Mouse (Mus musculus) embryonic facial prominence, embryonic 15.5 days (tissue): Measurements from ENCODE around the gene Rnf167. TPM values are rescaled to one million over a fixed set of nuclear protein-coding genes. Genes with fewer than 3 reads are reported as not detected.
A peak's percentile ranks its signal among the peaks of the same experiment; 100 is the strongest.

Experiments
- ATAC-seq: fragments of 200-750 bp; cut with Nextera tagmentation; 2 replicates; pipeline ENCODE4 v1.8.0; 2017; ENCODE audit warnings: low read depth, moderate TSS enrichment; ENCODE audit not compliant: insufficient number of reproducible peaks, low FRiP score, low TSS enrichment
- H3K27ac ChIP-seq: fragments of 300-500 bp; sonication (generic); replicated peaks from 2 replicates; pipeline ENCODE4 v1.5.1; 2015; ENCODE audit warnings: mild to moderate bottlenecking, inconsistent platforms
- H3K27me3 ChIP-seq: fragments of 300-500 bp; sonication (generic); 2 replicates; pipeline ENCODE4 v1.6.1; 2015; ENCODE audit warnings: inconsistent platforms
- H3K36me3 ChIP-seq: fragments of 300-500 bp; sonication (generic); 2 replicates; pipeline ENCODE4 v1.6.1; 2015; ENCODE audit warnings: mild to moderate bottlenecking, inconsistent platforms
- H3K4me1 ChIP-seq: fragments of 300-500 bp; sonication (generic); 2 replicates; pipeline ENCODE4 v1.6.1; 2015; ENCODE audit warnings: inconsistent platforms
- H3K4me2 ChIP-seq: fragments of 300-500 bp; sonication (generic); replicated peaks from 2 replicates; pipeline ENCODE4 v1.6.1; 2015; ENCODE audit warnings: mild to moderate bottlenecking, inconsistent platforms
- H3K4me3 ChIP-seq: fragments of 300-500 bp; sonication (generic); replicated peaks from 2 replicates; pipeline ENCODE4 v1.5.1; 2015; ENCODE audit warnings: mild to moderate bottlenecking, inconsistent platforms
- H3K9ac ChIP-seq: fragments of 300-500 bp; sonication (generic); 2 replicates; pipeline ENCODE4 v1.6.1; 2015; ENCODE audit warnings: inconsistent platforms
- H3K9me3 ChIP-seq: fragments of 300-500 bp; sonication (generic); replicated peaks from 2 replicates; pipeline ENCODE4 v1.6.1; 2016; ENCODE audit warnings: inconsistent platforms
- WGBS: fragments of 180-500 bp; shearing (Covaris S2); methylation state at CpG from one replicate; pipeline ENCODE4 v1.1.7; 2015; 5-methylcytosine and 5-hydroxymethylcytosine counted together
- polyA plus RNA-seq: library from polyadenylated mRNA; unstranded; fragments of >200 nt; fragmentation: Nextera tagmentation; extraction: Ambion mirVana; gene quantifications from 2 replicates; pipeline ENCODE4 v1.2.1, GENCODE M21; 2015

Rnf167 gene
- polyA plus RNA-seq, result 129 and 147 TPM in 2 replicates

GRCm38 (mm10) chr11:70646691-70647650 is at the start of gene Rnf167, which contains the start of gene Slc25a11:
Rnf167 (plus strand) TSS chr11:70647235.
Slc25a11 (minus strand) TSS chr11:70647479.
- Histone ChIP-seq H3K4me1 (peaks cover 53% of the 10 kb centered on the region), H3K4me3 (peak within 1 kb of the TSS; percentile 74), H3K9me3 (no peaks in the 10 kb centered on the region), H3K27me3 (no peaks in the 10 kb centered on the region), H3K9ac (peak within 1 kb of the TSS; percentile 93), H3K36me3 (peaks cover 57% of the 10 kb centered on the region), H3K27ac (peak within 1 kb of the TSS; percentile 99), H3K4me2 (peak within 1 kb of the TSS; percentile 82)
- WGBS, result under 1% methylated on average over 63 of the region's 63 CpGs
- peak; percentile 88 for ATAC-seq

DNA sequence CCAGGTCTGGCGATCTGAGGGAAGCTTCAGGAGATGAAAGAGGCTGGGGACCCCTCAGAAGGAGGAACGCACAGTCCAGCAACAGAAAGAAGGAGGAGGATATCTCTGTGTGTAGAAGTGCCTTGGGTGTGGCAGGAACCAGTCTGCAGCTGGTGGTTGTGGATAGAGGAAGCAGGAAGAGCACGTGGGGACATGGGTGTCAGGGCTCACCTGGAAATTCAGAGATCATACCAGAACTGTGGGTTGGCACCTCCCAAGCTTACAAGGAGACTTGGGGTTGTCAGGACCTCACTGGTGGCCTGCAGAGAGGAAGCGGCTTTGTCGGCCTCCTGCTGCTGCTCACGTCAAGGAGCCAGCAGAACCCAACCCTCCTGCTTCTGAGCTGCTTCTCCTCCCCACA is 49.7 kb upstream of the Rnf167 start:
- 88% methylated on average over 6 of the region's 6 CpGs for WGBS
- no peak overlapping the region for H3K27ac ChIP-seq

GRCm38 (mm10) chr11:70598451-70598953 is 48.5 kb upstream of the Rnf167 start:
- Histone ChIP-seq H3K9ac (no peak overlapping the region), H3K4me2 (no peak overlapping the region), H3K4me1 (no peaks in the 10 kb centered on the region; the same call in 1 of the 2 replicates), H3K27ac (no peak overlapping the region), H3K36me3 (peaks cover 36% of the 10 kb centered on the region), H3K27me3 (no peaks in the 10 kb centered on the region), H3K9me3 (no peaks in the 10 kb centered on the region), H3K4me3 (no peak overlapping the region)
- WGBS, result 84% methylated on average over 9 of the region's 9 CpGs
- no peak for ATAC-seq

More for the DNA sequence above, 49.7 kb upstream of the Rnf167 start:
- no peak for ATAC-seq
- H3K4me1 ChIP-seq, result no peaks in the 10 kb centered on the region; the same call in 1 of the 2 replicates
- peaks cover 26% of the 10 kb centered on the region for H3K36me3 ChIP-seq
- H3K27me3 ChIP-seq, result no peaks in the 10 kb centered on the region
- H3K4me2 ChIP-seq, result no peak overlapping the region
- H3K9me3 ChIP-seq, result no peaks in the 10 kb centered on the region
- no peak overlapping the region for H3K9ac ChIP-seq
- no peak overlapping the region for H3K4me3 ChIP-seq

GRCm38 (mm10) chr11:70605024-70605566 is 41.9 kb upstream of the Rnf167 start:
- no peaks in the 10 kb centered on the region for H3K27me3 ChIP-seq
- no peak overlapping the region for H3K4me3 ChIP-seq
- 53% methylated on average over 14 of the region's 14 CpGs for WGBS
- H3K9me3 ChIP-seq, result no peaks in the 10 kb centered on the region
- no peak overlapping the region for H3K9ac ChIP-seq
- H3K36me3 ChIP-seq, result peaks cover 80% of the 10 kb centered on the region
- H3K27ac ChIP-seq, result no peak overlapping the region
- no peak overlapping the region for H3K4me2 ChIP-seq
- ATAC-seq, result no peak
- no peaks in the 10 kb centered on the region for H3K4me1 ChIP-seq

DNA sequence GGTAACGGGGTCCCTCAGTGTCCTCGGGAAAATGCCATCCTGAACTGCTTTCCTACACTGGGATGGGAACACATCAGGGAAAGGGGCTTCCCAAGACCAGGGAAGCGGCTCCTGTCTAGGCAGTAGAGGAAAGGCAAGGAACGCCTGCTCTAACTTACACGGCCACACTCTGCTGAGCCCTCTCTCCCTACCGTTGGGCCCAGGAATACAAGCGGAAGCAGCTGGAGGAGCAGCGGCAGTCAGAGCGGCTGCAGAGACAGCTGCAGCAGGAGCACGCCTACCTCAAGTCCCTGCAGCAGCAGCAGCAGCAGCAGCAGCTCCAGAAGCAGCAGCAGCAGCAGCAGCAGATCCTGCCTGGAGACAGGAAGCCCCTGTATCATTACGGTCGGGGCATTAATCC is 40.3 kb upstream of the Rnf167 start:
- Histone ChIP-seq H3K27ac (no peak overlapping the region), H3K4me1 (no peaks in the 10 kb centered on the region), H3K4me2 (no peak overlapping the region), H3K9me3 (no peaks in the 10 kb centered on the region), H3K36me3 (peaks cover 92% of the 10 kb centered on the region), H3K4me3 (no peak overlapping the region), H3K27me3 (no peaks in the 10 kb centered on the region), H3K9ac (no peak overlapping the region)
- 58% methylated on average over 12 of the region's 12 CpGs for WGBS
- no peak for ATAC-seq

GRCm38 (mm10) chr11:70607611-70608010 is 39.4 kb upstream of the Rnf167 start:
- H3K9me3 ChIP-seq, result no peaks in the 10 kb centered on the region
- ATAC-seq, result no peak
- no peaks in the 10 kb centered on the region for H3K4me1 ChIP-seq
- H3K27me3 ChIP-seq, result no peaks in the 10 kb centered on the region
- no peak overlapping the region for H3K4me2 ChIP-seq
- H3K9ac ChIP-seq, result no peak overlapping the region
- WGBS, result 83% methylated on average over 9 of the region's 9 CpGs
- H3K27ac ChIP-seq, result no peak overlapping the region
- H3K36me3 ChIP-seq, result peaks cover 99% of the 10 kb centered on the region
- no peak overlapping the region for H3K4me3 ChIP-seq

GRCm38 (mm10) chr11:70608381-70609066 is 38.5 kb upstream of the Rnf167 start:
- Histone ChIP-seq H3K9me3 (no peaks in the 10 kb centered on the region), H3K27ac (no peak overlapping the region), H3K9ac (no peak overlapping the region), H3K4me1 (no peaks in the 10 kb centered on the region), H3K4me3 (no peak overlapping the region), H3K36me3 (peaks cover 98% of the 10 kb centered on the region), H3K4me2 (no peak overlapping the region), H3K27me3 (no peaks in the 10 kb centered on the region)
- 85% methylated on average over 26 of the region's 26 CpGs for WGBS
- ATAC-seq, result no peak

- peaks cover 77% of the 10 kb centered on the region for H3K36me3 ChIP-seq
- no peak for ATAC-seq
- H3K4me1 ChIP-seq, result peaks cover 12% of the 10 kb centered on the region
- no peaks in the 10 kb centered on the region for H3K9me3 ChIP-seq
- no peak overlapping the region for H3K4me3 ChIP-seq
- no peak overlapping the region for H3K9ac ChIP-seq
- no peaks in the 10 kb centered on the region for H3K27me3 ChIP-seq
- no peak overlapping the region for H3K27ac ChIP-seq
- 84% methylated on average over 4 of the region's 4 CpGs for WGBS
- no peak overlapping the region for H3K4me2 ChIP-seq
Measured at GRCm38 (mm10) chr11:70610752-70611151, 36.3 kb upstream of the Rnf167 start.

GRCm38 (mm10) chr11:70612505-70612904 is 34.5 kb upstream of the Rnf167 start:
- WGBS, result 74% methylated on average over 7 of the region's 7 CpGs
- Histone ChIP-seq H3K27ac (no peak overlapping the region), H3K9ac (no peak overlapping the region), H3K4me2 (no peak overlapping the region), H3K27me3 (no peaks in the 10 kb centered on the region), H3K9me3 (no peaks in the 10 kb centered on the region), H3K36me3 (peaks cover 59% of the 10 kb centered on the region), H3K4me3 (no peak overlapping the region), H3K4me1 (peaks cover 14% of the 10 kb centered on the region)
- no peak for ATAC-seq

DNA sequence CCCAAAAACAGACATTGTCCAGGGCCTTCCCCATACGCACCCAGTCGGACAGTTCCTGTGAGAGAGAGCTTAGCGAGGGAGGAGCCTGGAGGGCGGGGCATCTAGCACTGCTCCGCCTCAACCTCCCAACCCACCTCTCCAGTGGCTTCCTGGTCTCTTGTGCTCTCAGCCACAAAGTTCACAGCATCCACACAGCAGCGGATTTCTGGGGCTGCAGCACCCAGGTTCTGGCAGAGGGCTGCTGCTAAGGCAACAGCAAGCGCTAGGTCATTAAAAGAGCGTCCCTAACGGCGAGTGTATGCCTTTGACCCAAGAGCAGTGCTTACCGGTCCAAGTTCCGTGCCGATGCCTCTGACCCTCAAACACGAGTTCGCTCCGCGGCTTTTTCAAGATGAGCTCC is 32.0 kb upstream of the Rnf167 start:
- H3K9ac ChIP-seq, result peak overlapping the region; percentile 45
- peak; percentile 79; the same call in 1 of the 2 replicates for ATAC-seq
- H3K27me3 ChIP-seq, result no peaks in the 10 kb centered on the region
- peak overlapping the region; percentile 42 for H3K4me3 ChIP-seq
- H3K4me1 ChIP-seq, result peaks cover 14% of the 10 kb centered on the region
- WGBS, result 2% methylated on average over 17 of the region's 17 CpGs
- peak overlapping the region; percentile 52 for H3K27ac ChIP-seq
- peak overlapping the region; percentile 83 for H3K4me2 ChIP-seq
- peaks cover 34% of the 10 kb centered on the region for H3K36me3 ChIP-seq
- no peaks in the 10 kb centered on the region for H3K9me3 ChIP-seq
